Comparison of ENCODE assay signal across 8 mouse cellular contexts in genomic region chr3:31000018-31000407, GRCm38 (mm10). TPM values are rescaled to one million over a fixed set of nuclear protein-coding genes. Genes with fewer than 3 reads are reported as not detected.
DNase-seq lines count a peak whose midpoint lies in the region; ATAC-seq and TF ChIP-seq lines count a peak whose summit lies in the region.

No protein-coding gene starts in this region.

- H3K36me3 ChIP-seq in kidney, embryonic 14.5 days (ENCODE audit: control insufficient read depth, insufficient read depth, low read length) = no peaks in the 10 kb centered on the region
- peaks cover 14% of the 10 kb centered on the region; the same call in 1 of the 2 replicates for H3K36me3 ChIP-seq in E14TG2a.4 (ENCODE audit: insufficient read depth, low read length)
- H3K36me3 ChIP-seq in heart, embryonic 10.5 days = peaks cover 9% of the 10 kb centered on the region; the same call in 1 of the 2 replicates
- 0 out of 2 replicates have a peak, but pooled peaks cover 3% of the 10 kb centered on the region for H3K36me3 ChIP-seq in liver, embryonic 15.5 days (replicated peaks)
- H3K36me3 ChIP-seq in midbrain, postnatal 0 days (ENCODE audit: insufficient read depth, low read length) = no peaks in the 10 kb centered on the region

- TF ChIP-seq CTCF in E14TG2a.4 (conservative IDR thresholded peaks at IDR 0.05; ENCODE audit: low read length) = no peak
- no peak for TF ChIP-seq CTCF in midbrain, postnatal 0 days (IDR thresholded peaks at IDR 0.05)

- peak overlapping the region; percentile 42; the same call in 1 of the 2 replicates for H3K27ac ChIP-seq in kidney, embryonic 14.5 days (ENCODE audit: low read depth, low read length)
- peak overlapping the region; percentile 69 for H3K27ac ChIP-seq in heart, embryonic 10.5 days
- H3K27ac ChIP-seq in liver, embryonic 15.5 days (replicated peaks) = peak overlapping the region; percentile 33; the same call in 1 of the 2 replicates
- no peak overlapping the region for H3K27ac ChIP-seq in midbrain, postnatal 0 days (ENCODE audit: low read depth, low read length)

- H3K4me1 ChIP-seq in kidney, embryonic 14.5 days (ENCODE audit: control insufficient read depth, insufficient read depth, low read length) = peaks cover 21% of the 10 kb centered on the region
- peaks cover 87% of the 10 kb centered on the region for H3K4me1 ChIP-seq in E14TG2a.4 (replicated peaks; ENCODE audit: low read depth, low read length)
- peaks cover 28% of the 10 kb centered on the region for H3K4me1 ChIP-seq in heart, embryonic 10.5 days
- H3K4me1 ChIP-seq in liver, embryonic 15.5 days (replicated peaks) = peaks cover 38% of the 10 kb centered on the region
- H3K4me1 ChIP-seq in midbrain, postnatal 0 days (ENCODE audit: insufficient read depth, low read length) = peaks cover 3% of the 10 kb centered on the region; the same call in 1 of the 2 replicates

- no peak for DNase-seq in kidney, adult 8-10 months
- DNase-seq in heart, embryonic 10.5 days (ENCODE audit: low spot score) = no peak
- no peak for DNase-seq in left cerebral cortex, adult 8-10 months (ENCODE audit: low spot score in 2 of 2)
- no peak for DNase-seq in left cerebral cortex, postnatal 36 days (ENCODE audit: low spot score in 2 of 2)
- DNase-seq in midbrain, postnatal 0 days (ENCODE audit: low spot score) = no peak

- no peak overlapping the region for H3K4me3 ChIP-seq in kidney, embryonic 14.5 days (ENCODE audit: low read length)
- H3K4me3 ChIP-seq in E14TG2a.4 (replicated peaks; ENCODE audit: low read length) = peak overlapping the region; percentile 30; the same call in 1 of the 2 replicates
- no peak overlapping the region for H3K4me3 ChIP-seq in heart, embryonic 10.5 days
- H3K4me3 ChIP-seq in liver, embryonic 15.5 days (replicated peaks) = no peak overlapping the region
- no peak overlapping the region for H3K4me3 ChIP-seq in midbrain, postnatal 0 days (ENCODE audit: low read depth, low read length)

- no peak for ATAC-seq in kidney, embryonic 14.5 days (ENCODE audit: low FRiP score, low TSS enrichment)
- no peak for ATAC-seq in liver, embryonic 15.5 days (ENCODE audit: insufficient read depth)
- ATAC-seq in midbrain, postnatal 0 days (ENCODE audit: low FRiP score) = no peak

- H3K9ac ChIP-seq in kidney, embryonic 14.5 days (ENCODE audit: low read depth, low read length) = no peak overlapping the region
- no peak overlapping the region for H3K9ac ChIP-seq in liver, embryonic 15.5 days
- H3K9ac ChIP-seq in midbrain, postnatal 0 days (replicated peaks; ENCODE audit: low read length, poor library complexity, severe bottlenecking) = no peak overlapping the region

- no peaks in the 10 kb centered on the region for H3K9me3 ChIP-seq in kidney, embryonic 14.5 days (ENCODE audit: control insufficient read depth, low read length)
- no peaks in the 10 kb centered on the region for H3K9me3 ChIP-seq in E14TG2a.4 (ENCODE audit: low read length)
- no peaks in the 10 kb centered on the region for H3K9me3 ChIP-seq in heart, embryonic 10.5 days
- no peaks in the 10 kb centered on the region for H3K9me3 ChIP-seq in liver, embryonic 15.5 days (replicated peaks)
- H3K9me3 ChIP-seq in midbrain, postnatal 0 days (ENCODE audit: low read length) = no peaks in the 10 kb centered on the region

- intact Hi-C loops in left cerebral cortex, postnatal 36 days (cut with DNase I) = no loop called here

- 27% methylated on average over 4 of the region's 4 CpGs for WGBS in kidney, embryonic 14.5 days
- 46% methylated on average over 4 of the region's 4 CpGs for WGBS in heart, embryonic 10.5 days
- WGBS in liver, embryonic 15.5 days (ENCODE audit: insufficient replicate concordance) = 38% methylated on average over 4 of the region's 4 CpGs
- 43% methylated on average over 4 of the region's 4 CpGs for WGBS in midbrain, postnatal 0 days

- H3K4me2 ChIP-seq in kidney, embryonic 14.5 days (replicated peaks; ENCODE audit: low read depth, low read length) = no peak overlapping the region
- H3K4me2 ChIP-seq in liver, embryonic 15.5 days = no peak overlapping the region
- H3K4me2 ChIP-seq in midbrain, postnatal 0 days (ENCODE audit: low read depth, low read length, poor library complexity, severe bottlenecking) = no peak overlapping the region

- H3K27me3 ChIP-seq in kidney, embryonic 14.5 days (ENCODE audit: control insufficient read depth, insufficient read depth, low read length) = no peaks in the 10 kb centered on the region
- H3K27me3 ChIP-seq in E14TG2a.4 (ENCODE audit: insufficient read depth, low read length) = no peaks in the 10 kb centered on the region
- H3K27me3 ChIP-seq in heart, embryonic 10.5 days (ENCODE audit: insufficient read depth, poor library complexity, severe bottlenecking) = no peaks in the 10 kb centered on the region
- no peaks in the 10 kb centered on the region for H3K27me3 ChIP-seq in liver, embryonic 15.5 days
- H3K27me3 ChIP-seq in midbrain, postnatal 0 days (ENCODE audit: insufficient read depth, low read length) = no peaks in the 10 kb centered on the region

RNA-seq across cellular contexts. Expression of gene Prkci, which starts 4.5 kb away (rescaled TPM):
- 19.4 and 48.4 TPM in 2 replicates for polyA plus RNA-seq in kidney, embryonic 14.5 days (2014; fragmentation: Nextera tagmentation; extraction: Ambion mirVana)
- 23.2 and 32.7 TPM in 2 replicates for polyA plus RNA-seq in heart, embryonic 10.5 days (2016; fragmentation: Nextera tagmentation; extraction: Ambion mirVana)
- 5.1 and 5.4 TPM in 2 replicates for polyA plus RNA-seq in liver, embryonic 15.5 days (2015; fragmentation: Nextera tagmentation; extraction: Ambion mirVana)
- total RNA-seq in left cerebral cortex, adult 8-10 months (2022) = 10 to 100 TPM; 50.3 to 65.1 (median 57.8) TPM
- 10 to 100 TPM; 62.5 to 65.5 TPM for total RNA-seq in left cerebral cortex, postnatal 36 days (2021)
- total RNA-seq in midbrain, postnatal 0 days (2014; rRNA removed) = 47.0 and 56.7 TPM in 2 replicates
- 18.3 and 19.6 TPM in 2 replicates for polyA plus RNA-seq in midbrain, postnatal 0 days (2015; fragmentation: Nextera tagmentation; extraction: Ambion mirVana)

RNA-seq across cellular contexts. Expression of gene Phc3, which starts 30.8 kb away (rescaled TPM):
- 5.5 and 8.7 TPM in 2 replicates for polyA plus RNA-seq in kidney, embryonic 14.5 days (2014; fragmentation: Nextera tagmentation; extraction: Ambion mirVana)
- polyA plus RNA-seq in heart, embryonic 10.5 days (2016; fragmentation: Nextera tagmentation; extraction: Ambion mirVana) = 4.7 and 5.3 TPM in 2 replicates
- 1.8 TPM in 2 replicates for polyA plus RNA-seq in liver, embryonic 15.5 days (2015; fragmentation: Nextera tagmentation; extraction: Ambion mirVana)
- 10 to 100 TPM; 37.9 to 41.5 (median 40.4) TPM for total RNA-seq in left cerebral cortex, adult 8-10 months (2022)
- total RNA-seq in left cerebral cortex, postnatal 36 days (2021) = 10 to 100 TPM; 32.1 to 42.0 TPM
- total RNA-seq in midbrain, postnatal 0 days (2014; rRNA removed) = 27.0 and 31.5 TPM in 2 replicates
- polyA plus RNA-seq in midbrain, postnatal 0 days (2015; fragmentation: Nextera tagmentation; extraction: Ambion mirVana) = 5.5 and 6.6 TPM in 2 replicates
